Mouse (Mus musculus): ENCODE results near the gene Erv3.

Gene Erv3

GRCm38 (mm10) chr2:131820932-131821707 lies 38.4 kb downstream of the Erv3 start:
- peak; percentile 91 for DNase-seq

- peak; percentile 89 for DNase-seq
These were observed 39.4 kb downstream of the Erv3 start for GRCm38 (mm10) chr2:131820088-131820675.

- DNase-seq = no peak
These were observed 45.2 kb downstream of the Erv3 start for GRCm38 (mm10) chr2:131814327-131814726.

- no peak for DNase-seq
These were observed 46.1 kb downstream of the Erv3 start for GRCm38 (mm10) chr2:131813437-131813836.

GRCm38 (mm10) chr2:131812480-131813137 lies 46.9 kb downstream of the Erv3 start:
- DNase-seq = peak; percentile 82

- DNase-seq = no peak
These were observed 47.9 kb downstream of the Erv3 start for GRCm38 (mm10) chr2:131811607-131812006.

GRCm38 (mm10) chr2:131808856-131809255 lies 50.7 kb downstream of the Erv3 start:
- no peak for DNase-seq

- no peak for DNase-seq
These were observed 51.9 kb downstream of the Erv3 start for GRCm38 (mm10) chr2:131807660-131808059.

- no peak for DNase-seq
These were observed 52.7 kb downstream of the Erv3 start for GRCm38 (mm10) chr2:131806863-131807262.

GRCm38 (mm10) chr2:131805306-131805705 lies 54.2 kb downstream of the Erv3 start:
- DNase-seq = no peak

GRCm38 (mm10) chr2:131803801-131804200 lies 55.7 kb downstream of the Erv3 start:
- DNase-seq = no peak

Data from lung, postnatal 10 days (tissue).